Comparison of ENCODE assay signal across 19 mouse cellular contexts in genomic region chr12:13461558-13462153, GRCm38 (mm10).
DNase-seq lines count a peak whose midpoint lies in the region; ATAC-seq lines count a peak whose summit lies in the region.
"Had no signal": no experiment of that assay in that cellular context is flagged by ENCODE, and none has a peak within 500 bp of the region (broad histone marks: within the 10 kb centered on the region; RNA-seq: fewer than 3 reads in every experiment).

No protein-coding gene starts in this region.

- no peaks in the 10 kb centered on the region for H3K9me3 ChIP-seq in megakaryocyte, embryonic 14.5 days
- H3K9me3 ChIP-seq in neural tube, embryonic 15.5 days (replicated peaks): no peaks in the 10 kb centered on the region
- H3K9me3 ChIP-seq: embryonic facial prominence, embryonic 10.5 days; G1E had no signal

- no peak overlapping the region for H3K4me2 ChIP-seq in neural tube, embryonic 15.5 days

- WGBS in neural tube, embryonic 15.5 days: 61% methylated on average over 9 of the region's 9 CpGs

- H3K27me3 ChIP-seq in megakaryocyte, embryonic 14.5 days (replicated peaks): no peaks in the 10 kb centered on the region
- H3K27me3 ChIP-seq in neural tube, embryonic 15.5 days (replicated peaks): no peaks in the 10 kb centered on the region

- no peak overlapping the region for H3K9ac ChIP-seq in neural tube, embryonic 15.5 days (replicated peaks)
- H3K9ac ChIP-seq: liver, embryonic 14.5 days had no signal

- H3K4me3 ChIP-seq in megakaryocyte, embryonic 14.5 days (replicated peaks): peak overlapping the region; percentile 76
- no peak overlapping the region for H3K4me3 ChIP-seq in neural tube, embryonic 15.5 days (replicated peaks)
- H3K4me3 ChIP-seq: embryonic facial prominence, embryonic 10.5 days; heart, adult 2 months had no signal

- peaks cover 49% of the 10 kb centered on the region for H3K4me1 ChIP-seq in megakaryocyte, embryonic 14.5 days
- H3K4me1 ChIP-seq in neural tube, embryonic 15.5 days: 0 out of 2 replicates have a peak, but pooled peaks cover 8% of the 10 kb centered on the region
- H3K4me1 ChIP-seq: embryonic facial prominence, embryonic 10.5 days had no signal

- no peak for ATAC-seq in megakaryocyte, adult 5-6 weeks (ENCODE audit: poor library complexity, severe bottlenecking)
- 0 out of 2 replicates have a peak, but pooled peaks have one; percentile 29 for ATAC-seq in common myeloid progenitor, adult 5-6 weeks (replicated peaks; ENCODE audit: low read depth, poor library complexity, severe bottlenecking)
- 0 out of 2 replicates have a peak, but pooled peaks have one; percentile 18 for ATAC-seq in neural tube, embryonic 15.5 days (ENCODE audit: low FRiP score)

- DNase-seq in adrenal gland, adult 8-10 months: peak; percentile 16
- no peak for DNase-seq in adrenal gland, postnatal 25 days
- DNase-seq in urinary bladder, postnatal 36 days (ENCODE audit: low spot score in 2 of 2): no peak
- no peak for DNase-seq in right cerebral cortex, postnatal 14 days
- DNase-seq: cerebellum, adult 9-11 months; heart, adult 2 months; heart, postnatal 10 days; kidney, adult 11 months; kidney, postnatal 36 days; lung, postnatal 10 days; right cerebral cortex, postnatal 4 days; thymus, postnatal 25 days had no signal

- H3K36me3 ChIP-seq in megakaryocyte, embryonic 14.5 days (replicated peaks; ENCODE audit: low read length): peaks cover 28% of the 10 kb centered on the region
- H3K36me3 ChIP-seq in neural tube, embryonic 15.5 days: no peaks in the 10 kb centered on the region

- no peak overlapping the region for H3K27ac ChIP-seq in neural tube, embryonic 15.5 days (replicated peaks)
- H3K27ac ChIP-seq: embryonic facial prominence, embryonic 10.5 days; heart, adult 2 months; liver, embryonic 14.5 days had no signal
